Mouse (Mus musculus) erythroblast, embryonic 14.5 days (primary cell): Measurements from ENCODE around the gene Zc3hc1.

Source experiments
- GATA1 ChIP-seq: IDR thresholded peaks from 2 replicates; pipeline ENCODE4 v1.6.1; 2012; ENCODE audit warnings: low read length, inconsistent platforms, mixed read lengths
- TAL1 ChIP-seq: IDR thresholded peaks from 3 replicates; pipeline ENCODE4 v1.6.1; 2012; ENCODE audit warnings: low read length, inconsistent platforms, mixed read lengths

- TF ChIP-seq GATA1 (no peak), TAL1 (no peak)
These were observed 1.2 kb upstream of the Zc3hc1 start for GRCm38 (mm10) chr6:30391996-30392395.
